Mouse (Mus musculus) embryonic facial prominence, embryonic 13.5 days (tissue): ENCODE results near the gene Ttc1. TPM values are rescaled to one million over a fixed set of nuclear protein-coding genes. Genes with fewer than 3 reads are reported as not detected.

Experiments used
- ATAC-seq: fragments of 200-750 bp; cut with Nextera tagmentation; 2 replicates; pipeline ENCODE4 v1.8.0; 2017; ENCODE audit warnings: low read depth; ENCODE audit not compliant: insufficient number of reproducible peaks, insufficient read depth, low FRiP score, low TSS enrichment
- H3K27ac ChIP-seq: fragments of 300-500 bp; sonication (generic); 2 replicates; pipeline ENCODE4 v1.5.1; 2015; ENCODE audit warnings: moderate library complexity, mild to moderate bottlenecking, inconsistent platforms
- H3K27me3 ChIP-seq: fragments of 300-500 bp; sonication (generic); 2 replicates; pipeline ENCODE4 v1.6.1; 2015; ENCODE audit warnings: mild to moderate bottlenecking, inconsistent platforms
- H3K36me3 ChIP-seq: fragments of 300-500 bp; sonication (generic); 2 replicates; pipeline ENCODE4 v1.6.1; 2015; ENCODE audit warnings: mild to moderate bottlenecking, inconsistent platforms
- H3K4me1 ChIP-seq: fragments of 300-500 bp; sonication (generic); 2 replicates; pipeline ENCODE4 v1.6.1; 2015; ENCODE audit warnings: inconsistent platforms
- H3K4me2 ChIP-seq: fragments of 300-500 bp; sonication (generic); 2 replicates; pipeline ENCODE4 v1.6.1; 2015; ENCODE audit warnings: moderate library complexity, mild to moderate bottlenecking, inconsistent platforms
- H3K4me3 ChIP-seq: fragments of 300-500 bp; sonication (generic); 2 replicates; pipeline ENCODE4 v1.5.1; 2015; ENCODE audit warnings: mild to moderate bottlenecking, inconsistent platforms
- H3K9ac ChIP-seq: fragments of 300-500 bp; sonication (generic); 2 replicates; pipeline ENCODE4 v1.6.1; 2015; ENCODE audit warnings: mild to moderate bottlenecking, inconsistent platforms
- H3K9me3 ChIP-seq: fragments of 300-500 bp; sonication (generic); 2 replicates; pipeline ENCODE4 v1.6.1; 2016; ENCODE audit warnings: inconsistent platforms
- WGBS: fragments of 180-500 bp; shearing (Covaris S2); methylation state at CpG from one replicate; pipeline ENCODE4 v1.1.7; 2015; ENCODE audit warnings: mixed read lengths; 5-methylcytosine and 5-hydroxymethylcytosine counted together
- polyA plus RNA-seq: library from polyadenylated mRNA; unstranded; fragments of >200 nt; fragmentation: Nextera tagmentation; extraction: Ambion mirVana; gene quantifications from 2 replicates; pipeline ENCODE4 v1.2.1, GENCODE M21; 2015

The Ttc1 gene
- polyA plus RNA-seq = 73.6 and 76.8 TPM in 2 replicates

DNA sequence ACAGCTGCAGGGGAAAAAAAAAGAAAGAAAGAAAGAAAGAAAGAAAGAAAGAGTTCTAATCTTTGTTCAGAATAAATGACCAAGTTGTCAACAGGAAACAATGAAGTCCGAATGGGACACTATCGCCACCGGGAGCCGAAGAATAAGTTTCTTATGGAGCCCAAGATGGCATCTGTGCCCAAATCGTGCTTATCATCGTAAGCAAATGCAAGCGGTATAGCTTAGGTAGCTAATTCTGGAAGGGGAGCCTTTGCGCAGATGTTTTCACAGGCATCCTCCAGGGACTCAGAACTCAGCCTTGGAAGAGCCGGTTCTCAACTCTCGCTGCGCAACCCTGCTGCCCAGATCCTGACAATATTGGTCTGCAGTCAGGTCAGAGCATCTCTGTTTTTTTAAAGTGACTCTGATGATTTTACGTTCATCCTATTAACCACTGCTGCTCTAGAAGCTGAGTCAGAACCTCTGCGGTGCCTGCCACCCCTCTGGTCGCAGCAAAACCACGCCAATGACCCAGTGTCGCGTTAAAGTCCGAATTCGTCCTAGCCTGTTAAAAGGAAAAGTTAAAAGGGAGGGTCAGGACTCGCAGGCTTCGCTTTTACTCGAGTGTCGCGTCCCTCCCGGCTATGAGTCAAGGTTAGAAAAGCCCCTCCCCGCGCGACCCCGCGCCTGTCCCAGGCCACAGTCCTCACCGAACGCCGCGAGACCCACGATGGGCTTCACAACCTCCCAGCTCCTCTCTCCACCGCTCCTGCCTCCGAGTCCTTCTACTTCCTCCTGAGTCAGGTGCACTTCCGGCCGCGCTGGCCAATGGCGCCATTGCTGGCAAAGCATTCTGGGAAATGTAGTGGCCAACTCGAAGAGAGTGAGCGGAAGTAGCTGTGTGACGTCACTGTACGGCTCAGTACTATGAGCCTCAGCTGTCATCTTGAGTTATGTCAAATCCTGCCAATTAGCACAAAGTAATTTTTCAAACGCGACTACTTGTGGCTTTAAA lies at the start of gene Ttc1:
Gene Ttc1, minus strand, starts transcription at position 776 of the 994 bp plus-strand sequence.
- H3K4me1 ChIP-seq = peaks cover 9% of the 10 kb centered on the region
- peaks cover 24% of the 10 kb centered on the region for H3K36me3 ChIP-seq
- peak within 1 kb of the TSS; percentile 92 for H3K4me2 ChIP-seq
- ATAC-seq = peak; percentile 96
- H3K27me3 ChIP-seq = no peaks in the 10 kb centered on the region
- no peak within 1 kb of the TSS for H3K27ac ChIP-seq
- WGBS = 4% methylated on average over 47 of the region's 47 CpGs
- peak within 1 kb of the TSS; percentile 79 for H3K4me3 ChIP-seq
- peak within 1 kb of the TSS; percentile 81 for H3K9ac ChIP-seq
- no peaks in the 10 kb centered on the region for H3K9me3 ChIP-seq

DNA sequence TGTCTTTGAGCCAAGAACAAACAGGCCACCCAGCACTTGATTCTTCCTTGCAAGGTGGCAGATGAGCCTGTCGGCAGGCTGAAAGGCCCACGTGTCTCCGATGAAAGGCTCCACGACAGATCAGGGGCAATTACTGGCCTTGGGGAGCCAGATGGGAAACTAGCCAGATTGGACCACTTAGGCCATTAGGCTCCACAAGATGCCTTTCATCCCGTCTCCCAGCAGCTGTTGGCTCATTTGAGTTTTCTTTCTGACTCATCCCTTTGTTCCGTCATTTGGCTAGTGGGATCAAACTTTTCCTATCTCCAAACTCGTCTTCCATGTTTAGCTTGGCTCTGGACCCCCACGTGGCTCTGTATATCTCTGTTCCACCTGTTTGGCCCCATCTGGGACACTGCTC lies 48.2 kb upstream of the Ttc1 start:
- no peak overlapping the region for H3K4me3 ChIP-seq
- H3K27me3 ChIP-seq = no peaks in the 10 kb centered on the region
- H3K9me3 ChIP-seq = no peaks in the 10 kb centered on the region
- no peak overlapping the region for H3K9ac ChIP-seq
- WGBS = 67% methylated on average over 8 of the region's 8 CpGs
- no peak overlapping the region for H3K27ac ChIP-seq
- no peaks in the 10 kb centered on the region for H3K4me1 ChIP-seq
- no peak overlapping the region for H3K4me2 ChIP-seq
- ATAC-seq = no peak
- H3K36me3 ChIP-seq = no peaks in the 10 kb centered on the region

DNA sequence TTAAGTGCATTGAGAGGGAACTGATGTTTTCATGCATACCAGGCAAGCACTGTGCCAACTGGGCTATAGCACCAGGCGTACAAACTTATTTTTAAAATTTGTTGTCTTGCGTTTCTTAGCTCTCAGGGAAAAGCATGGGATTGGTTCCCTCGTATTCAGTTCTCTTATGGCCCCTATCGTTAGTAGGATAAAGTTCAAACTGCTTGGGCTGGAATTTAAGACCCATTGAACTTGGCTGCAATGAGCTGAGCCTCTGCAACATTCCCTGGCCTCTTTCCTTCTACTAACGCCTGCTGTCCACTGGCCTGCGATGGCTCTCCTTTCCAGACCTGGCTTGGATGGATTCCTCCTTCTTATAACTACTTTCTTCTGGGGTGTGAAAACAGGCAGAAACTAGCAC lies 42.6 kb upstream of the Ttc1 start:
- H3K36me3 ChIP-seq = no peaks in the 10 kb centered on the region
- H3K9ac ChIP-seq = no peak overlapping the region
- no peaks in the 10 kb centered on the region for H3K4me1 ChIP-seq
- no peak overlapping the region for H3K4me3 ChIP-seq
- ATAC-seq = no peak
- H3K27me3 ChIP-seq = no peaks in the 10 kb centered on the region
- 85% methylated on average over 6 of the region's 6 CpGs for WGBS
- no peaks in the 10 kb centered on the region for H3K9me3 ChIP-seq
- H3K27ac ChIP-seq = no peak overlapping the region
- no peak overlapping the region for H3K4me2 ChIP-seq

DNA sequence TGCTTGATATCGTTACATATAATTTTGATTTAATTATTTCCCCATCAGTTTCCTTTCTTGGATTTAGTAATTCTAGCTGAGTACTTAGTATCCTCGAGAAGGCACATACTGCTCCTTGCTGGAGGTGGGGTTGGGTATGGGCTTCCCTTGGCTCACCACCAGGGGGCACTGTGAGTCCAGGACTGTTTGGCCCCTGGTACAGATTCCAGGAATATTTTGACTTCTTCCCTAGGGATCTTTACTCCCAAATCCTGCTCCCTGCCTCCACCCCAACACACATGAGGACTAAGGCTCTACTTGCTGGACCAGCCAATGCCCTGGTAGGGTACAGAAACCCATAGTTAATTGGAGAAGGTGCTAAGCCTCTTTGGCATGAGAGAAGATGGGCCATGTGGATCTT lies 36.0 kb upstream of the Ttc1 start:
- WGBS = 14% methylated on average over 2 of the region's 2 CpGs
- Histone ChIP-seq H3K27me3 (no peaks in the 10 kb centered on the region), H3K36me3 (no peaks in the 10 kb centered on the region), H3K4me3 (no peak overlapping the region), H3K4me1 (peaks cover 3% of the 10 kb centered on the region; the same call in 1 of the 2 replicates), H3K9ac (no peak overlapping the region), H3K27ac (no peak overlapping the region), H3K4me2 (no peak overlapping the region), H3K9me3 (no peaks in the 10 kb centered on the region)
- ATAC-seq = no peak

DNA sequence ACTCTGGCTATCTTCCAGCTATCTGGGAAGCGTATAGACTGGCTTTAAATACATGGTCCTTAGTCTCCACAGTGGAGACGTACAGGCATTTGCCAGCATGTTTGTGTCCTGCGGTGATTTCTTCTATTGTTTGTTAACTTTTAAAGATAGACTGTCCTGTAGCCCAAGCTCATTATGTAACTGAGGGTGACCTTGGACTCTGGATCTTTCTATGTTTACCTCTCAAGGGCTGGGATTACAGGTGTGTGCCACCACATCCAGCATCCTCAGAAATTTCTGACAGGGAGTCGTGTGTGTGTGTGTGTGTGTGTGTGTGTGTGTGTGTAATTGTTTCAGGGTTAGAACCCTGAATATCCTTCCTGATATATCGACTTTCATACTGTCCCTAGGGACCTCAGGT lies 35.3 kb upstream of the Ttc1 start:
- H3K4me3 ChIP-seq = no peak overlapping the region
- ATAC-seq = no peak
- WGBS = 68% methylated on average over 5 of the region's 5 CpGs
- H3K4me2 ChIP-seq = no peak overlapping the region
- peaks cover 3% of the 10 kb centered on the region; the same call in 1 of the 2 replicates for H3K4me1 ChIP-seq
- no peaks in the 10 kb centered on the region for H3K36me3 ChIP-seq
- no peaks in the 10 kb centered on the region for H3K9me3 ChIP-seq
- H3K27me3 ChIP-seq = 0 out of 2 replicates have a peak, but pooled peaks cover 3% of the 10 kb centered on the region
- 0 out of 2 replicates have a peak overlapping the region, but pooled peaks have one; percentile 1 for H3K9ac ChIP-seq
- no peak overlapping the region for H3K27ac ChIP-seq

DNA sequence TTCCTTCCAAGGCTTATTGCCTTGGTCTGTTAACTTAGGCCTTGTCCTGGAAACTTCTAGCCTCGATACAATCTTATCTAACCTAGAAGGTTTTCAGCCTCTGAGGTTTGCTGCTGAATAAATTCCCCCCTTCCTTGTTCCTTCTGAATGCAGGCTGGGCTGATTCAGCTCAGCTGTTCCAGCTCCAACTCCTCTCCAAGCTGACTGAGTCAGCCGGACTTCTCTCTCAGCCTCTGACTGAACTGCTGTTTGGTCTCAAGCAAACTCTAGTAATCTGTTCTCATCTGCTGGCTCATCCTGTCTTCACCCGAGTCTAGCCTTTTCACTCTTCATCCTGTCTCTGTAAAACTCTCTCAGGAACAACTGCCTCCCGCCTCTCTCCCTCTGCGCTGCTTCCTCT lies 31.7 kb upstream of the Ttc1 start:
- Histone ChIP-seq H3K9ac (no peak overlapping the region), H3K9me3 (no peaks in the 10 kb centered on the region), H3K27me3 (peaks cover 27% of the 10 kb centered on the region), H3K4me1 (peaks cover 13% of the 10 kb centered on the region), H3K4me2 (no peak overlapping the region), H3K36me3 (no peaks in the 10 kb centered on the region), H3K27ac (no peak overlapping the region), H3K4me3 (no peak overlapping the region)
- no peak for ATAC-seq
- 72% methylated on average over 5 of the region's 5 CpGs for WGBS

DNA sequence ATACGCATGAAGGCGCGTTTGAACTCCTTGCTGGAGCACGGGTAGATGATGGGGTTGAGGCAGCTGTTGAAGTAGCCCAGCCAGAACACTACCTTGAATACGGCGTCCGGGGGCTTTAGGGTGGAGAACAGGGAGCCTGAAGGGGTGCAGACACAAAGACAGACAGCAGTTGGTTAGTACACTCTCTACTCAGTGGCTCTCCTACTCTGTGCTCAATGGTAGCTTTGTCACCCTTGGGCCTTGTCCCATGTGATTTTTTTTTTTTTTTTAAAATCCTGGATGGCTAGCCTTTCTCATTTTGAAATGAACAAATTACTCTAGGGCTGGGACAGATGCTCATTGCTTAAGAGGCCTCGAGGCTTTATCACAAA lies 28.5 kb upstream of the Ttc1 start:
- WGBS = 23% methylated on average over 8 of the region's 8 CpGs
- Histone ChIP-seq H3K36me3 (no peaks in the 10 kb centered on the region), H3K4me1 (peaks cover 20% of the 10 kb centered on the region), H3K27ac (no peak overlapping the region), H3K4me3 (peak overlapping the region; percentile 45), H3K4me2 (peak overlapping the region; percentile 79), H3K27me3 (peaks cover 40% of the 10 kb centered on the region), H3K9ac (peak overlapping the region; percentile 59; the same call in 1 of the 2 replicates), H3K9me3 (no peaks in the 10 kb centered on the region)
- no peak for ATAC-seq

DNA sequence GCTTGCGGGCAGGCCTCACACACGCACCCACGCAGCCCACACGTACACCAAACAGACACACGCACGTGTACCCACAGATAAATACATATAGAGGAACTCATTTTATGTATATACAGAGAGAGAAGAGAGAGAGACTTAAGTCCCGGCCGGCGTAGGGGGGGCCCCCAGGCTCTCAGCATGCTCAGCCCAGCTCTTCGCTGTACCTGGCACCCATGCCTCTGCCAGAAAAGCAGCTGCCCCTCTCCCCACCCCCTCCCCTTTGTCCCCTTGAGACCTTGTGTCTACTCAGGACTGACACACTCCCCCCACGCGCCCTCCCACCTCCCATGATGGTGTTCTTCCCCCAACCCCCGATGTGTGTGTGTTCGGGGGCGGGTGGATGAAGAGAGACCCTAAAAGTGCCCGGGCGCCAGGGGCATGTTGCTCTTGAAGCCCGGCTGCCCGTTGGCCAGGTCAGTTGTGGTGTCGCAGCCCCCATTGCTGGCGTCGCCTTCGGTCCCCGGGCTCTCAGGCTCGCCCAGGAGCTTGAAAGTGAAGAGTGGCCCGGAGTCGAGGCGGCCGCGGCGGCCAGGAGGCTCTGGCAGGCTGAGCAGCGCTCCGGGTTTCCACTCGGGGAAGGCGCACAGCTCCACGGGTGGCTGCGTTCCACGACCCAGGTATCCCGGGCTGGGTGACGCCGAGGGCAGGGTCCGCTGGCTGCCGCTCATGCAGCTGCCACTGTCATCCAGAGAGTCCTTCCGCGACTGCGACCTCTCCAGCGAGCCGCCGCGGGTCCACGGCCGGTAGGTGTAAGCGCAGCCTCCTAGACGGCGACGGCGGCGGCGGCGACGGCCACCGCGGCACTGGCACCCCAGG lies 27.9 kb upstream of the Ttc1 start:
- H3K4me2 ChIP-seq = peak overlapping the region; percentile 79
- peak overlapping the region; percentile 45 for H3K4me3 ChIP-seq
- H3K9me3 ChIP-seq = no peaks in the 10 kb centered on the region
- 14% methylated on average over 63 of the region's 63 CpGs for WGBS
- H3K9ac ChIP-seq = peak overlapping the region; percentile 59
- peaks cover 40% of the 10 kb centered on the region for H3K27me3 ChIP-seq
- H3K27ac ChIP-seq = no peak overlapping the region
- no peak for ATAC-seq
- H3K36me3 ChIP-seq = no peaks in the 10 kb centered on the region
- peaks cover 20% of the 10 kb centered on the region for H3K4me1 ChIP-seq

DNA sequence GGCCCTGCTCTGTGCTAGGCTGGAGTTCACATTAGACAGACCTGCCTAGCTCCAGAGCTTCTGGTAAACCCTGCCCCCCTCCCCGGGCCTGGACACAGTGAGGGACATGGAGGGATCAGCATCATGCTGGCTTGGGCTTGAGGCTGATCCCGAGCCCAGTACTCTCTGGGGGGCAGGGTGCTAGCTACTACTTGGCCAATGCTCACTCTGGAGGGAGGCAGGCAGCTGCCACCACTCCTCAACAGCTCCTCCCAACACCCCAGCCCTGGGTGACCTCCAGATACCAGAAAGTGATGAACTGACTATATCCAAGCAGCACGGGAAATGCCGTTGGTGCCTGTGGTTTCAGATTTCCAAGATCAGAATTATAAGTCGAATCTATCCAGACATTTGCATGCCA lies 25.9 kb upstream of the Ttc1 start:
- Histone ChIP-seq H3K4me3 (no peak overlapping the region), H3K9me3 (no peaks in the 10 kb centered on the region), H3K27ac (no peak overlapping the region), H3K9ac (no peak overlapping the region), H3K36me3 (no peaks in the 10 kb centered on the region), H3K4me2 (no peak overlapping the region), H3K27me3 (peaks cover 40% of the 10 kb centered on the region), H3K4me1 (peaks cover 20% of the 10 kb centered on the region)
- WGBS = 12% methylated on average over 5 of the region's 5 CpGs
- no peak for ATAC-seq

DNA sequence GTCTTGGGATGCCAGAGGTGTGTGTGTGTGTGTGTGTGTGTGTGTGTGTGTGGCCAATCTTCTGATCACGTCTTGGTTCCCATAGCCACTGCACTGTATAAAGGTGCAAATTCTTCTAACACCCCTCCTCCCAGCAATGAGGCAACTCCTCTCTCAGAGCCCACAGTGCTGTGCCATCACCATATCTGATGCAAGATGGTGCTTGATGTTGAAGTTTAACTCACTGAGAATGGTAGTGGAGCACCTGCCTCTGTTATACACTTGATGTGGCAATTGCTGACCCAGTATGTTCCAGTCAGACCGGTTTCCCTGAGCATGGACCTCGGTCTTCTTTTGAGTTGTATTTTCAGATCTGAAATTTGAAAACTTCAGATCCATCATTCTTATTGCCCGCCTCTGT lies 22.3 kb upstream of the Ttc1 start:
- Histone ChIP-seq H3K9ac (no peak overlapping the region), H3K27ac (no peak overlapping the region), H3K4me3 (no peak overlapping the region), H3K36me3 (no peaks in the 10 kb centered on the region), H3K4me1 (peaks cover 11% of the 10 kb centered on the region), H3K4me2 (no peak overlapping the region), H3K9me3 (no peaks in the 10 kb centered on the region), H3K27me3 (peaks cover 19% of the 10 kb centered on the region)
- WGBS = 80% methylated on average over 4 of the region's 4 CpGs
- ATAC-seq = no peak

DNA sequence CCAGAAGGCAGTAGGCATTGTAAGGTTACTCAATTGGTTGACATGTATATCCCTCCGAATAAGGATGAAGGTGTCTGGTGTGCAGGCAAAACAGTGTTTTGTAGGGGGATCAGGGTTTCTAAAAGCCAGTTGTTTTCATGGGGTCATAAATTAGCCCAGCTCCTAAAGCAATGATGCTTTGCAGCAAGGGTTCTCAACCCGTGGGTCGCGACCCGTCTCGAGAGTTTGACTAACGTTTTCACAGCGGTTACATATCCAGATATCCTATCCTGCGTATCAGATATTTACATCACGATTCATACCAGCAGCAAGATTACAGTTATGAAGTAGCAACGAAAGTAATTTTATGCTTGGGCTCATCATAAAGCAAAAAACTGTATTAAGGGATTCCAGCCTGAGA lies 19.9 kb upstream of the Ttc1 start:
- Histone ChIP-seq H3K36me3 (no peaks in the 10 kb centered on the region), H3K4me3 (no peak overlapping the region), H3K9me3 (no peaks in the 10 kb centered on the region), H3K4me2 (peak overlapping the region; percentile 72), H3K27ac (no peak overlapping the region), H3K9ac (no peak overlapping the region), H3K4me1 (no peaks in the 10 kb centered on the region), H3K27me3 (peaks cover 11% of the 10 kb centered on the region)
- 69% methylated on average over 11 of the region's 11 CpGs for WGBS
- ATAC-seq = no peak
